Mouse (Mus musculus) heart, adult 2 months (tissue): ENCODE measurements around the gene Pex5.

ENCODE experiments used
- CTCF ChIP-seq: fragments of 200-600 bp; IDR thresholded peaks from 2 replicates; pipeline ENCODE4 v1.8.1; 2022; ENCODE audit warnings: antibody characterized with exemption, mild to moderate bottlenecking, moderate library complexity
- POLR2A ChIP-seq: fragments of 200-500 bp; IDR thresholded peaks from 2 replicates; pipeline ENCODE4 v1.6.1; 2011; ENCODE audit warnings: mild to moderate bottlenecking, low read depth, low read length, control low read depth; ENCODE audit not compliant: insufficient read depth

- no peak for TF ChIP-seq CTCF
- no peak for TF ChIP-seq POLR2A
Observed at GRCm38 (mm10) chr6:124453756-124454155, 38.9 kb upstream of the Pex5 start.
